Mouse (Mus musculus) MEL (cell line): ENCODE data around the gene Cks1brt. TPM values are rescaled to one million over a fixed set of nuclear protein-coding genes. Genes with fewer than 3 reads are reported as not detected.

ENCODE experiments used
- DNase-seq: peaks from one replicate; pipeline ENCODE4 v3.0.0; 2011; ENCODE audit warnings: low read depth, low spot score
- H3K27ac ChIP-seq: 2 replicates; pipeline ENCODE4 v1.5.1; 2012; ENCODE audit warnings: low read depth, mild to moderate bottlenecking, control low read depth, low read length, moderate library complexity; ENCODE audit not compliant: control insufficient read depth
- H3K27me3 ChIP-seq, 2 experiments: fragments of 150-350 bp in 1 of 2; sonication (generic) in 1 of 2; 2 replicates each; pipeline ENCODE4 v1.6.1; 2012; ENCODE audit warnings: low read length in 2 of 2, mild to moderate bottlenecking in 2 of 2, improper control_type of control experiment in 1 of 2, moderate library complexity in 1 of 2; ENCODE audit not compliant: insufficient read depth in 2 of 2, control insufficient read depth in 1 of 2
- H3K36me3 ChIP-seq, 2 experiments: 2 replicates each; pipeline ENCODE4 v1.6.1; 2012 to 2014; ENCODE audit warnings: low read length in 2 of 2, improper control_type of control experiment in 1 of 2, inconsistent platforms in 1 of 2, mild to moderate bottlenecking in 1 of 2; ENCODE audit not compliant: insufficient read depth in 2 of 2, control insufficient read depth in 1 of 2
- H3K4me1 ChIP-seq, 2 experiments: fragments of 150-350 bp in 1 of 2; sonication (generic) in 1 of 2; 2 replicates each; pipeline ENCODE4 v1.6.1; 2012; ENCODE audit warnings: low read length in 2 of 2, improper control_type of control experiment in 1 of 2, mild to moderate bottlenecking in 1 of 2; ENCODE audit not compliant: insufficient read depth in 2 of 2, control insufficient read depth in 1 of 2
- H3K4me3 ChIP-seq, 2 experiments: fragments of 150-350 bp in 1 of 2; sonication (generic) in 1 of 2; 2 replicates each; pipeline ENCODE4 v1.5.1; 2012; ENCODE audit warnings: low read depth in 2 of 2, low read length in 2 of 2, mild to moderate bottlenecking in 2 of 2, moderate library complexity in 2 of 2, control low read depth in 1 of 2, improper control_type of control experiment in 1 of 2; ENCODE audit not compliant: control insufficient read depth in 1 of 2, insufficient read depth in 1 of 2
- H3K79me2 ChIP-seq: 2 replicates; pipeline ENCODE4 v1.6.1; 2012; ENCODE audit warnings: mild to moderate bottlenecking, low read length, moderate library complexity; ENCODE audit not compliant: control insufficient read depth, poor library complexity, insufficient read depth
- H3K9ac ChIP-seq: 2 replicates; pipeline ENCODE4 v1.6.1; 2012; ENCODE audit warnings: low read depth, mild to moderate bottlenecking, control low read depth, low read length, moderate library complexity; ENCODE audit not compliant: control insufficient read depth, poor library complexity, severe bottlenecking
- H3K9me3 ChIP-seq: fragments of 150-350 bp; sonication (generic); replicated peaks from 2 replicates; pipeline ENCODE4 v1.6.1; 2012; ENCODE audit warnings: mild to moderate bottlenecking, low read length, improper control_type of control experiment, moderate library complexity; ENCODE audit not compliant: insufficient read depth
- BHLHE40 ChIP-seq: IDR thresholded peaks from 2 replicates; pipeline ENCODE4 v1.6.1; 2012; ENCODE audit warnings: low read depth, mild to moderate bottlenecking, inconsistent platforms, low read length, improper control_type of control experiment, borderline replicate concordance
- E2F4 ChIP-seq: IDR thresholded peaks from 2 replicates; pipeline ENCODE4 v1.6.1; 2011; ENCODE audit warnings: low read depth, low read length, improper control_type of control experiment, borderline replicate concordance
- EP300 ChIP-seq, 2 experiments: IDR thresholded peaks; 2 replicates each; pipeline ENCODE4 v1.6.1; 2011; ENCODE audit warnings: improper control_type of control experiment in 2 of 2, low read length in 2 of 2, low read depth in 1 of 2, mild to moderate bottlenecking in 1 of 2
- ETS1 ChIP-seq: IDR thresholded peaks from 2 replicates; pipeline ENCODE4 v1.6.1; 2012; ENCODE audit warnings: low read depth, mild to moderate bottlenecking, inconsistent platforms, low read length, improper control_type of control experiment, moderate library complexity
- GABPA ChIP-seq: IDR thresholded peaks from 2 replicates; pipeline ENCODE4 v1.6.1; 2012; ENCODE audit warnings: low read depth, mild to moderate bottlenecking, inconsistent platforms, low read length, improper control_type of control experiment, moderate library complexity
- JUND ChIP-seq: IDR thresholded peaks from 2 replicates; pipeline ENCODE4 v1.6.1; 2011; ENCODE audit warnings: low read depth, mild to moderate bottlenecking, improper control_type of control experiment, low read length
- MAX ChIP-seq: IDR thresholded peaks from 2 replicates; pipeline ENCODE4 v1.6.1; 2011; ENCODE audit warnings: low read length, improper control_type of control experiment
- MAZ ChIP-seq: IDR thresholded peaks from 2 replicates; pipeline ENCODE4 v1.6.1; 2012; ENCODE audit warnings: low read depth, mild to moderate bottlenecking, inconsistent platforms, low read length, improper control_type of control experiment
- MYB ChIP-seq: IDR thresholded peaks from 2 replicates; pipeline ENCODE4 v1.6.1; 2011; ENCODE audit warnings: mild to moderate bottlenecking, low read depth, low read length, improper control_type of control experiment
- MYC ChIP-seq: IDR thresholded peaks from 2 replicates; pipeline ENCODE4 v1.6.1; 2011; ENCODE audit warnings: low read depth, mild to moderate bottlenecking, low read length, improper control_type of control experiment, moderate library complexity
- NELFE ChIP-seq: IDR thresholded peaks from 2 replicates; pipeline ENCODE4 v1.6.1; 2011; ENCODE audit warnings: low read depth, low read length, improper control_type of control experiment
- POLR2A ChIP-seq, 2 experiments: IDR thresholded peaks; 2 replicates each; pipeline ENCODE4 v1.6.1; 2011 to 2012; ENCODE audit warnings: low read length in 2 of 2, mild to moderate bottlenecking in 2 of 2, control low read depth in 1 of 2, improper control_type of control experiment in 1 of 2, low read depth in 1 of 2, moderate library complexity in 1 of 2; ENCODE audit not compliant: control insufficient read depth in 1 of 2, insufficient read depth in 1 of 2, poor library complexity in 1 of 2
- POLR2AphosphoS5 ChIP-seq: IDR thresholded peaks from 2 replicates; pipeline ENCODE4 v1.6.1; 2012; ENCODE audit warnings: low read depth, borderline replicate concordance, mild to moderate bottlenecking, inconsistent platforms, low read length, moderate library complexity, mixed read lengths
- RCOR1 ChIP-seq: IDR thresholded peaks from 2 replicates; pipeline ENCODE4 v1.6.1; 2012; ENCODE audit warnings: low read depth, mild to moderate bottlenecking, inconsistent platforms, low read length, improper control_type of control experiment
- SIN3A ChIP-seq: IDR thresholded peaks from 2 replicates; pipeline ENCODE4 v1.6.1; 2012; ENCODE audit warnings: low read length, improper control_type of control experiment, inconsistent platforms
- SMC3 ChIP-seq: IDR thresholded peaks from 2 replicates; pipeline ENCODE4 v1.6.1; 2011; ENCODE audit warnings: low read depth, low read length, improper control_type of control experiment
- TCF12 ChIP-seq: IDR thresholded peaks from 2 replicates; pipeline ENCODE4 v1.6.1; 2014; ENCODE audit warnings: low read depth, mild to moderate bottlenecking, inconsistent platforms, low read length, improper control_type of control experiment, moderate library complexity
- UBTF ChIP-seq: IDR thresholded peaks from 2 replicates; pipeline ENCODE4 v1.6.1; 2012; ENCODE audit warnings: low read depth, mild to moderate bottlenecking, inconsistent platforms, low read length, improper control_type of control experiment, moderate library complexity, borderline replicate concordance; ENCODE audit not compliant: insufficient read depth
- USF1 ChIP-seq: IDR thresholded peaks from 2 replicates; pipeline ENCODE4 v1.6.1; 2014; ENCODE audit warnings: low read depth, mild to moderate bottlenecking, inconsistent platforms, low read length, improper control_type of control experiment, moderate library complexity
- ZC3H11A ChIP-seq: IDR thresholded peaks from 2 replicates; pipeline ENCODE4 v1.6.1; 2012; ENCODE audit warnings: low read depth, mild to moderate bottlenecking, inconsistent platforms, low read length, improper control_type of control experiment
- ZMIZ1 ChIP-seq: IDR thresholded peaks from 2 replicates; pipeline ENCODE4 v1.6.1; 2012; ENCODE audit warnings: low read depth, mild to moderate bottlenecking, inconsistent platforms, low read length, improper control_type of control experiment, moderate library complexity
- polyA plus RNA-seq, 2 experiments: library from polyadenylated mRNA; stranded (reverse) in 1 of 2; unstranded in 1 of 2; fragments of >175 nt in 1 of 2; fragments of >200 nt in 1 of 2; gene quantifications; 2 replicates each; pipeline versions ENCODE4 v1.2.1 to v1.2.4; 2012; ENCODE audit warnings: low replicate concordance in 2 of 2, low read depth in 1 of 2; ENCODE audit not compliant: insufficient read length in 2 of 2, insufficient read depth in 1 of 2, missing spikeins in 1 of 2
- total RNA-seq: library from RNA; depleted of rRNA; stranded (reverse); fragments of 300-350 nt; gene quantifications from 2 replicates; pipeline ENCODE4 v1.2.3, GENCODE M21; 2012

Gene Cks1brt
- total and polyA plus RNA-seq, 3 experiments = not detected

DNA sequence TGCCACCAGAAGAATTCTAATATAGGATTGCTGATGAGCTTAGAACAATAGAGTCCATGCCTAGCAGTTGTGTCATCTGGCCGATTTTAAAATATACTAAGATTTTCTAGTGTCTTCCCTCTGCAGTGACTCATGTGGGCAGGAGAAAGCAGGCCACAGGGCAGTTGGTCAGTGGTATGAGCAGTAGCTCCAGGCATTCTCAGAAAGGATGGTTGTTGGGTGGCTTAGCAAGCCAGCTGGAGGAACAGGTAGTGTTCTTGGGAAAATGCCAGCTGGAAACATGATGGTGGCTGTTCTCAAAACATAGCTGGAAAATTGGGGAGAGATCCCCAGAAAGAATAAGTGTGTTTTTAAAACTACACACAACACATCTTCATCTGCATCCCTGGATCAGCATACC, 40.6 kb downstream of the Cks1brt start:
- no peaks in the 10 kb centered on the region for H3K27me3 ChIP-seq
- TF ChIP-seq JUND (no peak), TCF12 (no peak), USF1 (no peak), SIN3A (no peak), BHLHE40 (no peak)
- no peaks in the 10 kb centered on the region for H3K9me3 ChIP-seq
- DNase-seq = no peak
- no peaks in the 10 kb centered on the region for H3K4me1 ChIP-seq
- no peaks in the 10 kb centered on the region for H3K36me3 ChIP-seq
- H3K79me2 ChIP-seq = no peaks in the 10 kb centered on the region
- no peak overlapping the region for H3K9ac ChIP-seq
- no peak overlapping the region for H3K27ac ChIP-seq
- H3K4me3 ChIP-seq = no peak overlapping the region

DNA sequence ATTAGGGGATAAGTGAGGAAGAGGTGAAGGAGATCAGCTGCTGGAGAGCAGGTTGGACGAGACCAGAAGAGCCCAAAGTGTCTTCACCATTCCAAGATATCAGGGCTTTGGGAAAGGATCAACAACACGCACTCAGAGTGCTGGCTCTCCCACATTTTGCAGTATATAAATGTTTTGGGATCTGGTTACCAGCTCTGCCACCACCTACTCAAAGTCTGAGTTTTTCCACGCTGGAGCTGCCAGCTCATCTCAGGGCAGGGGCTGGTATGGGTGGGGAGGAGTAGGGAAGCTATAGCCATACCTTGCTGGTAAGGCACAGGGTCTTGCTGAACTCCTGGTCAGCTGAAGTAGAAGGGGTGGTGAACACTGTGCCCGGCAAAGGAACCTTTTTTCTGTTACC, 68.5 kb downstream of the Cks1brt start:
- no peaks in the 10 kb centered on the region for H3K79me2 ChIP-seq
- TF ChIP-seq E2F4 (no peak), NELFE (no peak), MYC (no peak), POLR2AphosphoS5 (no peak), ETS1 (no peak), POLR2A (IDR thresholded peaks at IDR 0.05; ENCODE audit: control insufficient read depth in 1 of 2, insufficient read depth in 1 of 2, low read depth in 1 of 2, low read length in 2 of 2, poor library complexity in 1 of 2) (no peak), ZMIZ1 (no peak), MAX (no peak), EP300 (IDR thresholded peaks at IDR 0.05; ENCODE audit: low read depth in 1 of 2, low read length in 2 of 2) (no peak), RCOR1 (no peak)
- no peak overlapping the region for H3K9ac ChIP-seq
- no peak for DNase-seq
- no peaks in the 10 kb centered on the region for H3K9me3 ChIP-seq
- H3K36me3 ChIP-seq = no peaks in the 10 kb centered on the region
- H3K4me1 ChIP-seq = no peaks in the 10 kb centered on the region
- H3K27ac ChIP-seq = no peak overlapping the region
- H3K4me3 ChIP-seq = no peak overlapping the region
- no peaks in the 10 kb centered on the region; a peak in 1 of 4 replicates for H3K27me3 ChIP-seq

DNA sequence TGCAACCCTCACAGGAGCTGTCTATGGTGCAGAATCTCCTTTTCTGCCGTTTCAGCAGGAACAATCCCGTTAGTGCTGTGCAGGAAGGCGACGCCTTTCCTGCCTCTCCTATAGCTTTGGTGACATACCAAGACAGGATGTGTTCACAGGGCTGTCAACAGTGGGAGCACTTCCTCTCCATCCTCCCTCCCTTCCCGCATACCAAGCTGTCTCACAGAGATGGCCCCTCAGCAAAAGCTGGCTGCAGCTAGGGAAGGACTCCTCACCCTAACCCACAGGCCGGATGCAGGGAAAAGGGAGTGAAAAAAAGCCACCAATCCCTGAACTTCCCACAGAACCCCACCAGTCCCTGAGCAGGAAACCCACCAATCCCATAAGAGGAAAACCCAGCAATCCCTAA, 69.3 kb downstream of the Cks1brt start:
- Histone ChIP-seq H3K4me1 (no peaks in the 10 kb centered on the region), H3K9me3 (no peaks in the 10 kb centered on the region)
- TF ChIP-seq UBTF (no peak), NELFE (no peak), MYB (no peak), MYC (no peak), SIN3A (no peak), ZC3H11A (no peak), GABPA (no peak), SMC3 (no peak), MAZ (no peak), POLR2A (IDR thresholded peaks at IDR 0.05; ENCODE audit: control insufficient read depth in 1 of 2, insufficient read depth in 1 of 2, low read depth in 1 of 2, low read length in 2 of 2, poor library complexity in 1 of 2) (no peak)

More for the DNA sequence above, 69.3 kb downstream of the Cks1brt start:
- H3K9ac ChIP-seq = no peak overlapping the region
- no peaks in the 10 kb centered on the region; a peak in 1 of 4 replicates for H3K27me3 ChIP-seq
- DNase-seq = peak; percentile 42
- no peak overlapping the region for H3K4me3 ChIP-seq
- no peaks in the 10 kb centered on the region for H3K36me3 ChIP-seq
- H3K27ac ChIP-seq = no peak overlapping the region
- H3K79me2 ChIP-seq = no peaks in the 10 kb centered on the region
